Comparison of ENCODE assay signal across 25 mouse cellular contexts in the genomic region with DNA sequence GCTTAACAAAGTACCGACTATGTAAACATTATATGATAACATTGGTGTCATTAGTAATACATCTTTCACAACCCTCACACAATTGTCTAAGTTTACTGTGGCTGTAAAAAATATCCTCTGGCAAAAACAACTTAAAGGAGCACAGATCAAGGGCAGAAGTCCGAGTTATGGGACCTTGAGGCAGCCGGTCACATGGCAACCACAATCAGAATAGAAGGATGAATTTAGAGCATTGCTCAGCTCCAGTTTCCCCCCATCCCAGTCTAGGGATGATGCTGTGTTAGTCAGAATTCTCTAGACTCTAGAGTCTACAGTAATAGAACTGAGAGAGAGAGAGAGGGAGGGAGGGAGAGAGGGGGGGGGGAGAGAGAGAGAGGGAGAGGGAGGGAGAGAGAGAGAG.
DNase-seq lines count a peak whose midpoint lies in the region; ATAC-seq and TF ChIP-seq lines count a peak whose summit lies in the region.
"Had no signal": no experiment of that assay in that cellular context is flagged by ENCODE, and none has a peak within 500 bp of the region (broad histone marks: within the 10 kb centered on the region; RNA-seq: fewer than 3 reads in every experiment).

No protein-coding gene starts in this region.

- H3K4me1 ChIP-seq in forebrain, embryonic 12.5 days: peaks cover 17% of the 10 kb centered on the region
- no peaks in the 10 kb centered on the region for H3K4me1 ChIP-seq in forebrain, postnatal 0 days (ENCODE audit: insufficient read depth)
- 0 out of 2 replicates have a peak, but pooled peaks cover 3% of the 10 kb centered on the region for H3K4me1 ChIP-seq in hindbrain, postnatal 0 days (ENCODE audit: insufficient read depth, low read length)
- H3K4me1 ChIP-seq in hindbrain, embryonic 14.5 days (replicated peaks; ENCODE audit: control insufficient read depth, insufficient read depth, low read length): peaks cover 12% of the 10 kb centered on the region; the same call in 1 of the 2 replicates
- H3K4me1 ChIP-seq in neural tube, embryonic 13.5 days (replicated peaks): peaks cover 26% of the 10 kb centered on the region
- H3K4me1 ChIP-seq: embryonic facial prominence, embryonic 12.5 days; heart, embryonic 13.5 days; limb, embryonic 13.5 days; liver, embryonic 13.5 days; megakaryocyte, embryonic 14.5 days had no signal

- no peaks in the 10 kb centered on the region for H3K27me3 ChIP-seq in forebrain, embryonic 12.5 days
- no peaks in the 10 kb centered on the region for H3K27me3 ChIP-seq in forebrain, postnatal 0 days (ENCODE audit: insufficient read depth, low read length)
- no peaks in the 10 kb centered on the region for H3K27me3 ChIP-seq in hindbrain, postnatal 0 days (ENCODE audit: insufficient read depth, low read length)
- no peaks in the 10 kb centered on the region for H3K27me3 ChIP-seq in hindbrain, embryonic 14.5 days (ENCODE audit: control insufficient read depth, insufficient read depth, low read length)
- no peaks in the 10 kb centered on the region for H3K27me3 ChIP-seq in neural tube, embryonic 13.5 days
- H3K27me3 ChIP-seq: embryonic facial prominence, embryonic 12.5 days; heart, embryonic 13.5 days; limb, embryonic 13.5 days; liver, embryonic 13.5 days; megakaryocyte, embryonic 14.5 days had no signal

- ATAC-seq in forebrain, embryonic 12.5 days (ENCODE audit: low FRiP score): no peak
- ATAC-seq in forebrain, postnatal 0 days: no peak
- ATAC-seq in hindbrain, postnatal 0 days: 0 out of 2 replicates have a peak, but pooled peaks have one; percentile 33
- no peak for ATAC-seq in hindbrain, embryonic 14.5 days (ENCODE audit: low FRiP score)
- ATAC-seq in neural tube, embryonic 13.5 days (ENCODE audit: low read depth): 0 out of 2 replicates have a peak, but pooled peaks have one; percentile 11
- ATAC-seq: intestine, embryonic 16.5 days; lung, postnatal 0 days had no signal

- no peak for TF ChIP-seq CTCF in forebrain, postnatal 0 days (IDR thresholded peaks at IDR 0.05; ENCODE audit: low read depth)
- TF ChIP-seq CTCF in hindbrain, postnatal 0 days (IDR thresholded peaks at IDR 0.05; ENCODE audit: low read depth): no peak

- 90% methylated on average over 3 of the region's 3 CpGs for WGBS in forebrain, embryonic 12.5 days
- WGBS in forebrain, postnatal 0 days: 85% methylated on average over 3 of the region's 3 CpGs
- 74% methylated on average over 3 of the region's 3 CpGs for WGBS in hindbrain, postnatal 0 days
- 87% methylated on average over 3 of the region's 3 CpGs for WGBS in hindbrain, embryonic 14.5 days
- WGBS in neural tube, embryonic 13.5 days: 87% methylated on average over 3 of the region's 3 CpGs

- H3K4me2 ChIP-seq in forebrain, embryonic 12.5 days: no peak overlapping the region
- H3K4me2 ChIP-seq in forebrain, postnatal 0 days (ENCODE audit: low read depth): no peak overlapping the region
- H3K4me2 ChIP-seq in hindbrain, postnatal 0 days (ENCODE audit: low read depth, low read length): no peak overlapping the region
- H3K4me2 ChIP-seq in hindbrain, embryonic 14.5 days (replicated peaks): no peak overlapping the region
- H3K4me2 ChIP-seq in neural tube, embryonic 13.5 days: no peak overlapping the region
- H3K4me2 ChIP-seq: embryonic facial prominence, embryonic 12.5 days; heart, embryonic 13.5 days; limb, embryonic 13.5 days; liver, embryonic 13.5 days had no signal

- no peak for DNase-seq in forebrain, postnatal 0 days
- no peak for DNase-seq in hindbrain, postnatal 0 days (ENCODE audit: low spot score)
- no peak for DNase-seq in hindbrain, embryonic 14.5 days (ENCODE audit: low spot score)
- DNase-seq in neural tube, embryonic 10.5 days (ENCODE audit: extremely low spot score, low spot score): no peak
- no peak for DNase-seq in thymus, postnatal 36 days
- DNase-seq: B cell, adult 2 months; embryo, embryonic 11 days; heart, postnatal 10 days; kidney, adult 8-10 months; kidney, postnatal 4 days; liver, embryonic 13.5 days; lung, adult 18-20 months; lung, postnatal 4 days; right cerebral cortex, adult 18-20 months; spleen, adult 18-20 months; thymus, postnatal 14 days had no signal

- H3K4me3 ChIP-seq in forebrain, embryonic 12.5 days (replicated peaks): no peak overlapping the region
- no peak overlapping the region for H3K4me3 ChIP-seq in forebrain, postnatal 0 days (ENCODE audit: low read depth, low read length)
- H3K4me3 ChIP-seq in hindbrain, postnatal 0 days (ENCODE audit: low read length): no peak overlapping the region
- no peak overlapping the region for H3K4me3 ChIP-seq in hindbrain, embryonic 14.5 days (replicated peaks; ENCODE audit: low read length)
- no peak overlapping the region for H3K4me3 ChIP-seq in neural tube, embryonic 13.5 days
- H3K4me3 ChIP-seq: embryonic facial prominence, embryonic 12.5 days; heart, embryonic 13.5 days; limb, embryonic 13.5 days; liver, embryonic 13.5 days; megakaryocyte, embryonic 14.5 days had no signal

- H3K9ac ChIP-seq in forebrain, embryonic 12.5 days: no peak overlapping the region
- no peak overlapping the region for H3K9ac ChIP-seq in forebrain, postnatal 0 days
- H3K9ac ChIP-seq in hindbrain, postnatal 0 days (replicated peaks; ENCODE audit: low read length): no peak overlapping the region
- H3K9ac ChIP-seq in hindbrain, embryonic 14.5 days: no peak overlapping the region
- no peak overlapping the region for H3K9ac ChIP-seq in neural tube, embryonic 13.5 days
- H3K9ac ChIP-seq: embryonic facial prominence, embryonic 12.5 days; heart, embryonic 13.5 days; limb, embryonic 13.5 days; liver, embryonic 13.5 days had no signal

- H3K36me3 ChIP-seq in forebrain, embryonic 12.5 days (replicated peaks): no peaks in the 10 kb centered on the region
- no peaks in the 10 kb centered on the region for H3K36me3 ChIP-seq in forebrain, postnatal 0 days (ENCODE audit: insufficient read depth)
- no peaks in the 10 kb centered on the region for H3K36me3 ChIP-seq in hindbrain, postnatal 0 days (ENCODE audit: insufficient read depth, low read length)
- no peaks in the 10 kb centered on the region for H3K36me3 ChIP-seq in hindbrain, embryonic 14.5 days (replicated peaks; ENCODE audit: control insufficient read depth, insufficient read depth)
- no peaks in the 10 kb centered on the region for H3K36me3 ChIP-seq in neural tube, embryonic 13.5 days
- H3K36me3 ChIP-seq: embryonic facial prominence, embryonic 12.5 days; heart, embryonic 13.5 days; limb, embryonic 13.5 days; liver, embryonic 13.5 days had no signal

- peak overlapping the region; percentile 59; the same call in 1 of the 2 replicates for H3K27ac ChIP-seq in forebrain, embryonic 12.5 days
- no peak overlapping the region for H3K27ac ChIP-seq in forebrain, postnatal 0 days (ENCODE audit: low read depth, low read length)
- H3K27ac ChIP-seq in hindbrain, postnatal 0 days: no peak overlapping the region
- H3K27ac ChIP-seq in hindbrain, embryonic 14.5 days: no peak overlapping the region
- peak overlapping the region; percentile 70 for H3K27ac ChIP-seq in neural tube, embryonic 13.5 days (replicated peaks)
- H3K27ac ChIP-seq: embryonic facial prominence, embryonic 12.5 days; heart, embryonic 13.5 days; kidney, postnatal 0 days; limb, embryonic 13.5 days; liver, embryonic 13.5 days had no signal

- H3K9me3 ChIP-seq in forebrain, embryonic 12.5 days: no peaks in the 10 kb centered on the region
- H3K9me3 ChIP-seq in forebrain, postnatal 0 days (ENCODE audit: low read length): no peaks in the 10 kb centered on the region
- H3K9me3 ChIP-seq in hindbrain, postnatal 0 days (ENCODE audit: low read length): no peaks in the 10 kb centered on the region
- no peaks in the 10 kb centered on the region for H3K9me3 ChIP-seq in hindbrain, embryonic 14.5 days (ENCODE audit: control insufficient read depth, low read length)
- H3K9me3 ChIP-seq in neural tube, embryonic 13.5 days: no peaks in the 10 kb centered on the region
- H3K9me3 ChIP-seq: embryonic facial prominence, embryonic 12.5 days; heart, embryonic 13.5 days; limb, embryonic 13.5 days; liver, embryonic 13.5 days; megakaryocyte, embryonic 14.5 days had no signal

Comparison
In these comparisons a context has a peak if more than half of its experiments do, and no peak if none do; other contexts are left out.
1. ATAC-seq: peak in hindbrain, postnatal 0 days (single experiment) and neural tube, embryonic 13.5 days (single experiment); none in forebrain, embryonic 12.5 days (single experiment), forebrain, postnatal 0 days (single experiment) and hindbrain, embryonic 14.5 days (single experiment).
2. H3K27ac ChIP-seq: peak in forebrain, embryonic 12.5 days (single experiment) and neural tube, embryonic 13.5 days (single experiment); none in forebrain, postnatal 0 days (single experiment), hindbrain, postnatal 0 days (single experiment) and hindbrain, embryonic 14.5 days (single experiment).